Comparison of ENCODE assay signal across 11 mouse cellular contexts in genomic region chr13:83724196-83724595, GRCm38 (mm10).
DNase-seq lines count a peak whose midpoint lies in the region; ATAC-seq lines count a peak whose summit lies in the region.
"Had no signal": no experiment of that assay in that cellular context is flagged by ENCODE, and none has a peak within 500 bp of the region (broad histone marks: within the 10 kb centered on the region; RNA-seq: fewer than 3 reads in every experiment).

No protein-coding gene starts in this region.

- whole genome bisulfite sequencing in forebrain, embryonic 14.5 days, result 3% methylated on average over 3 of the region's 3 CpGs
- 27% methylated on average over 3 of the region's 3 CpGs for WGBS in midbrain, embryonic 10.5 days

- no peaks in the 10 kb centered on the region for H3K27me3 ChIP-seq in forebrain, embryonic 14.5 days (replicated peaks; ENCODE audit: control insufficient read depth, insufficient read depth, low read length)
- H3K27me3 ChIP-seq in midbrain, embryonic 10.5 days (ENCODE audit: low read depth, poor library complexity, severe bottlenecking), result peaks cover 98% of the 10 kb centered on the region

- H3K9me3 ChIP-seq in forebrain, embryonic 14.5 days (replicated peaks; ENCODE audit: control insufficient read depth, low read length), result no peaks in the 10 kb centered on the region
- no peaks in the 10 kb centered on the region for H3K9me3 ChIP-seq in midbrain, embryonic 10.5 days (replicated peaks)
- H3K9me3 ChIP-seq: embryonic facial prominence, embryonic 12.5 days; heart, embryonic 12.5 days had no signal

- H3K36me3 ChIP-seq in forebrain, embryonic 14.5 days (ENCODE audit: control insufficient read depth, insufficient read depth, low read length), result peaks cover 10% of the 10 kb centered on the region; the same call in 1 of the 2 replicates
- H3K36me3 ChIP-seq in midbrain, embryonic 10.5 days, result no peaks in the 10 kb centered on the region
- H3K36me3 ChIP-seq: embryonic facial prominence, embryonic 12.5 days; heart, embryonic 12.5 days had no signal

- peak overlapping the region; percentile 100 for H3K27ac ChIP-seq in forebrain, embryonic 14.5 days (ENCODE audit: low read depth, low read length)
- H3K27ac ChIP-seq in midbrain, embryonic 10.5 days (replicated peaks), result no peak overlapping the region; the same call in 1 of the 2 replicates
- H3K27ac ChIP-seq: embryonic facial prominence, embryonic 12.5 days had no signal

- DNase-seq in retina, postnatal 1 day, result peak; percentile 26
- no peak for DNase-seq in retina, embryonic 14.5 days (ENCODE audit: low spot score)
- DNase-seq in forebrain, embryonic 14.5 days (ENCODE audit: low spot score), result peak; percentile 78
- no peak for DNase-seq in midbrain, embryonic 10.5 days (ENCODE audit: low spot score)
- no peak for DNase-seq in gastrocnemius, adult 18-20 months (ENCODE audit: low spot score)
- DNase-seq in heart, adult 11 months, result no peak
- no peak for DNase-seq in gastrocnemius, postnatal 4 days (ENCODE audit: low spot score in 2 of 2)

- no peaks in the 10 kb centered on the region for H3K4me1 ChIP-seq in forebrain, embryonic 14.5 days (ENCODE audit: control insufficient read depth, insufficient read depth, low read length)
- H3K4me1 ChIP-seq in midbrain, embryonic 10.5 days, result peaks cover 49% of the 10 kb centered on the region

- peak overlapping the region; percentile 86 for H3K4me2 ChIP-seq in forebrain, embryonic 14.5 days (ENCODE audit: low read length)
- H3K4me2 ChIP-seq: embryonic facial prominence, embryonic 12.5 days; heart, embryonic 12.5 days had no signal

- ATAC-seq in forebrain, embryonic 14.5 days, result no peak
- ATAC-seq: inflammation-experienced regulatory T-cells, adult 6 months; liver, postnatal 0 days had no signal

- H3K9ac ChIP-seq in forebrain, embryonic 14.5 days (ENCODE audit: low read length), result peak overlapping the region; percentile 100
- H3K9ac ChIP-seq: embryonic facial prominence, embryonic 12.5 days; heart, embryonic 12.5 days; liver, postnatal 0 days had no signal

- H3K4me3 ChIP-seq in forebrain, embryonic 14.5 days (ENCODE audit: low read depth, low read length), result peak overlapping the region; percentile 78
- peak overlapping the region; percentile 85; the same call in 1 of the 2 replicates for H3K4me3 ChIP-seq in midbrain, embryonic 10.5 days
- H3K4me3 ChIP-seq: embryonic facial prominence, embryonic 12.5 days; heart, embryonic 12.5 days had no signal

Comparison
In these comparisons a context has a peak if more than half of its experiments do, and no peak if none do; other contexts are left out.
1. DNase-seq: peak in retina, postnatal 1 day (single experiment) and forebrain, embryonic 14.5 days (single experiment); none in retina, embryonic 14.5 days (single experiment), midbrain, embryonic 10.5 days (single experiment), gastrocnemius, adult 18-20 months (single experiment), heart, adult 11 months (single experiment) and gastrocnemius, postnatal 4 days (0 of 2).